Mouse (Mus musculus): ENCODE results near the gene Zfp964. TPM values are rescaled to one million over a fixed set of nuclear protein-coding genes. Genes with fewer than 3 reads are reported as not detected.
"Not testable (repeated sequence)": the region's sequence is repeated elsewhere in the genome, so short reads cannot be mapped to it uniquely, and the experiment has no call there.

Gene Zfp964
- polyA plus RNA-seq (2014; fragmentation: Nextera tagmentation; extraction: Ambion mirVana): 2.0 and 2.2 TPM in 2 replicates

DNA sequence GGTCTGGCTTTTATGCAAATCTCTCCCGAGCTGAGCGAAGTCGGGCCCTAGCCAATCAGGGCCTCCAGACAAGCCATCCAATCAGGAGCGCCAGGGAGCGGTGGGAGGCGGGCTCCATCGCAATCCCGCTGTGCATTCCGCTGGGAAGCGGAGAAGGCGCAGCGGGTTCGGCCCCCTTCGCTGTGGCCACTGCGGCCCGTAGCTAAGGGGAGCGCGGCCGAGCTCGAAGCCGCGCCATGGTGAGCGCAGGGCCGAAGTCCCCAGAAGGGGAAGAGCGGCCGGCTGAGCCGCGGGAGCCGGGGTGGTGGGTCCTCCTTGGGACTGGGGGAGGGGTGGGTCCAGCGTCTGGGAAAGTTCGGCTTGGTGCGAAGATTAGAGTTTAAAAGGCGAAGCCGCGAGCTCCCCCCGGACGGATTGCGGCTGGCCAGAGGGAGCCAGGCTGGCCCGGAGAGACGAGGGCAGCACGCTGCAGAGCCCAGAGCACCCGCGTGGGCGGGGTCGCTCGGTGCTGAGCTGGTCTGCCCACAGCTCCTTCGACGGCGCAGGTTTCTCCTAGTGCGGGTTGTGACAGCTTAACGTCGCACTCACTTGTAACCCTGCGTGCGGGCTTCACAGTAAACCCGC is at the start of gene Zfp964:
TSS of gene Zfp964 (plus strand) at position 122 of the 624 bp plus-strand sequence.
- peak; percentile 97 for DNase-seq (ENCODE audit: low spot score)
- peak; percentile 99 for ATAC-seq (replicated peaks; ENCODE audit: insufficient number of reproducible peaks, low FRiP score, low TSS enrichment, low read depth)
- no peaks in the 10 kb centered on the region for H3K36me3 ChIP-seq (replicated peaks; ENCODE audit: control insufficient read depth, insufficient read depth, low read depth, low read length)

DNA sequence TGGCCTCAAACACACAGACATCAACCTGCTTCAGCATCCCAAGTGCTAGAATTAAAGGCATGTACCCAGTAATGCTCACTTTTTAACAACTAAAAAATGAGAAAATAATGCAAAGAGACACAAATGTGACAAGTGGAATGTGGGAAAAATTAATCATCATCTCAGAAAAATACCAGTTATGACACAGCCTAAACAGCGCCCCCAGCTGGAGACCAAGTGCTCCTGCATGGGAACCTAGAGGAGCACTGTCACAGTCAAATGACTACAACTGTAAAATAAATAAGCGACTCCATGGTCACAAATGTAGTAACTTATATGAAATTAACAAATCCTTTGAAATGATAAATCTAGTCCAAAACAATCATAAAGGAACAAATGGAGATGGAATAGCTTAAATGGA is 39.6 kb upstream of the Zfp964 start:
- Histone ChIP-seq H3K36me3 (replicated peaks; ENCODE audit: control insufficient read depth, insufficient read depth, low read depth, low read length) (peaks cover 5% of the 10 kb centered on the region), H3K27me3 (ENCODE audit: control insufficient read depth, insufficient read depth, low read length) (no peaks in the 10 kb centered on the region), H3K4me3 (ENCODE audit: low read depth, low read length) (no peak overlapping the region), H3K9me3 (replicated peaks; ENCODE audit: control insufficient read depth, low read length) (no peaks in the 10 kb centered on the region), H3K9ac (replicated peaks; ENCODE audit: low read length) (no peak overlapping the region), H3K4me2 (ENCODE audit: low read depth, low read length) (no peak overlapping the region), H3K27ac (replicated peaks; ENCODE audit: low read depth, low read length) (no peak overlapping the region), H3K4me1 (ENCODE audit: control insufficient read depth, insufficient read depth, low read length) (no peaks in the 10 kb centered on the region)
- DNase-seq (ENCODE audit: low spot score): no peak
- ATAC-seq (replicated peaks; ENCODE audit: insufficient number of reproducible peaks, low FRiP score, low TSS enrichment, low read depth): no peak
- 64% methylated on average over 2 of the region's 2 CpGs for WGBS

More for the DNA sequence above, at the start of gene Zfp964:
- Histone ChIP-seq H3K9ac (replicated peaks; ENCODE audit: low read length) (peak within 1 kb of the TSS; percentile 66), H3K9me3 (replicated peaks; ENCODE audit: control insufficient read depth, low read length) (no peaks in the 10 kb centered on the region), H3K4me3 (ENCODE audit: low read depth, low read length) (peak within 1 kb of the TSS; percentile 51), H3K4me1 (ENCODE audit: control insufficient read depth, insufficient read depth, low read length) (no peaks in the 10 kb centered on the region), H3K27ac (replicated peaks; ENCODE audit: low read depth, low read length) (peak within 1 kb of the TSS; percentile 52), H3K27me3 (ENCODE audit: control insufficient read depth, insufficient read depth, low read length) (no peaks in the 10 kb centered on the region), H3K4me2 (ENCODE audit: low read depth, low read length) (peak within 1 kb of the TSS; percentile 92)
- under 1% methylated on average over 54 of the region's 55 CpGs for WGBS

DNA sequence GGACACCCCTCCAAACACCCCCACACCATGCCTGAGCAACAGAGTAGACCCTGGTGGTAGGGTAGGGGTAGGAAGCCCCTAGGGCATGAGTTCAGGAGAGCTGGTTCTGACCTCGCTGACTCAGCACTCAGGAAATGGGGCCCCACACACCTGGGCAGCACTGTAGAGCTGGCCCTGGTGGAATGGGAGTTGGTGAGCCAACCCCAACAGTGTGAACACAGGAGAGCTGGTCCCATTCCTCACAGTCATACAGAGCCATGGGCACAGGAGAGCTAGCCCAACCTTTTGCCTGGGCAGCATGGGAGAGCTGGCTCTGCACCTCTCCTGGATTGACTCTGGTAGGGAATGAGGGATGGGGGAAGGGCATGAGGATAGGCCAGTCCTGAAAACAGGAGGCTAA is 36.2 kb upstream of the Zfp964 start:
- Histone ChIP-seq H3K27me3 (ENCODE audit: control insufficient read depth, insufficient read depth, low read length) (no peaks in the 10 kb centered on the region), H3K4me2 (ENCODE audit: low read depth, low read length) (no peak overlapping the region), H3K4me1 (ENCODE audit: control insufficient read depth, insufficient read depth, low read length) (no peaks in the 10 kb centered on the region), H3K27ac (replicated peaks; ENCODE audit: low read depth, low read length) (no peak overlapping the region), H3K4me3 (ENCODE audit: low read depth, low read length) (no peak overlapping the region), H3K9me3 (replicated peaks; ENCODE audit: control insufficient read depth, low read length) (no peaks in the 10 kb centered on the region), H3K9ac (replicated peaks; ENCODE audit: low read length) (no peak overlapping the region), H3K36me3 (replicated peaks; ENCODE audit: control insufficient read depth, insufficient read depth, low read depth, low read length) (peaks cover 2% of the 10 kb centered on the region)
- 0 out of 2 replicates have a peak, but pooled peaks have one; percentile 25 for ATAC-seq (replicated peaks; ENCODE audit: insufficient number of reproducible peaks, low FRiP score, low TSS enrichment, low read depth)
- WGBS: 87% methylated on average over 1 of the region's 1 CpGs
- DNase-seq (ENCODE audit: low spot score): no peak

DNA sequence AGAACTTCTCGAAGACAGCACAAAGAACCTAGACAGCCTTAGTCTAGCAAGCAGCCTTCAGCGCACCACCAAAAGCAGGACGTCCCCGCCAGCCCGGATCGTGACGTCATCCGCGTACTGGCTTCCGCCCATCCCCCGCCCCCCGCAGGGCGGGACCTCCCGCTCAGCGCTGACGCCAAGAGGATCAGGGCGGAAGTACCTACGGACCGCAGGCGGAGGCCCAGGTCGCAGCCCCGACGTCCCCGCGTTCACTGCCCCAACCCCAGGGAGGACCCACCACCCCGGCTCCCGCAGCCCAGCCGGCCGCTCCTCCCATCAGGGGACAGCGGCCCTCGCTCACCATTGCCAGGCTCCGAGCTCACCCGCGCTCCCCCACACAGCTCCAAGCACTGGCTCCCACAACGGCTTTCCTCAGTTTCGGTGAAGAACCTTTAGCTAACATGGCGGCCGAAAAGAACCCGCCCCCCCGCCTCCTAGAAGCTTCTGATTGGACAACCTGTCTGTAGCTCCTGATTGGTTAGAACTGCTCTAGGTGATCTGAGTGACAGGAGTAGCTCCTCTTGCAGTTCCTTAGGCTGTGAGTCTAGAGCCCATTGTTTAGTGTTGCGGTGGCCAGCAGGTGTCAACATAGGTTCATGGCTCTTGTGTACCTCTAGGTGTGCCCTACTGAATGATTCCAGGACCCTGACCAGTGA is 29.0 kb upstream of the Zfp964 start, which contains the start of gene Zfp868:
TSS of gene Zfp868 (minus strand) at position 454 of the 695 bp plus-strand sequence.
- H3K36me3 ChIP-seq (replicated peaks; ENCODE audit: control insufficient read depth, insufficient read depth, low read depth, low read length): no peaks in the 10 kb centered on the region
- no peaks in the 10 kb centered on the region for H3K27me3 ChIP-seq (ENCODE audit: control insufficient read depth, insufficient read depth, low read length)
- H3K4me3 ChIP-seq (ENCODE audit: low read depth, low read length): peak within 1 kb of the TSS; percentile 73
- H3K9ac ChIP-seq (replicated peaks; ENCODE audit: low read length): peak within 1 kb of the TSS; percentile 94
- H3K27ac ChIP-seq (replicated peaks; ENCODE audit: low read depth, low read length): peak within 1 kb of the TSS; percentile 84
- no peaks in the 10 kb centered on the region for H3K9me3 ChIP-seq (replicated peaks; ENCODE audit: control insufficient read depth, low read length)
- DNase-seq (ENCODE audit: low spot score): peak; percentile 98
- H3K4me1 ChIP-seq (ENCODE audit: control insufficient read depth, insufficient read depth, low read length): no peaks in the 10 kb centered on the region
- ATAC-seq (replicated peaks; ENCODE audit: insufficient number of reproducible peaks, low FRiP score, low TSS enrichment, low read depth): peak; percentile 100
- under 1% methylated on average over 38 of the region's 41 CpGs for WGBS
- H3K4me2 ChIP-seq (ENCODE audit: low read depth, low read length): peak within 1 kb of the TSS; percentile 43

DNA sequence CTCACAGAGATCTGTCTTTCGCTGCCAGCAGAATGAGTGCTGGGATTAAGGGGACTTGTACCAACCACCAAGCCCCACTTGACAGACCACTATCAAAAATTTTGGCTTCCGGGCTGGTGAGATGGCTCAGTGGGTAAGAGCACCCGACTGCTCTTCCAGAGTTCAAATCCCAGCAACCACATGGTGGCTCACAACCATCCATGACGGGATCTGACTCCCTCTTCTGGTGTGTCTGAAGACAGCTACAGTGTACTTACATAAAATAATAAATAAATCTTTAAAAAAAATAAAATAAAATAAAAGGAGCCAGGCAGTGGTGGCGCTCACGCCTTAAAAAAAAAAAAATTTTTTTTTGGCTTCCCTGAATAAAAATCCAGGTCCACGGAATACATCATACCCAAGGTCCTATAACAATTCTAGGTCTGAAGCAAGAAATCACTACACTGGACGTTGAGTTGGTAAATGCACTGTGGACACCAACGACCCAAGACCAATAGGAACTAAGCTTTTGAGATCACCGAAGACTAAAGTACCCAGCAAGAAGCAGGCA is 396 bp upstream of the Zfp964 start:
- Histone ChIP-seq H3K4me3 (ENCODE audit: low read depth, low read length) (peak overlapping the region; percentile 51), H3K4me1 (ENCODE audit: control insufficient read depth, insufficient read depth, low read length) (no peaks in the 10 kb centered on the region), H3K27ac (replicated peaks; ENCODE audit: low read depth, low read length) (0 out of 2 replicates have a peak overlapping the region, but pooled peaks have one; percentile 52), H3K27me3 (ENCODE audit: control insufficient read depth, insufficient read depth, low read length) (no peaks in the 10 kb centered on the region), H3K9ac (replicated peaks; ENCODE audit: low read length) (no peak overlapping the region), H3K36me3 (replicated peaks; ENCODE audit: control insufficient read depth, insufficient read depth, low read depth, low read length) (no peaks in the 10 kb centered on the region), H3K9me3 (replicated peaks; ENCODE audit: control insufficient read depth, low read length) (no peaks in the 10 kb centered on the region), H3K4me2 (ENCODE audit: low read depth, low read length) (peak overlapping the region; percentile 92)
- DNase-seq (ENCODE audit: low spot score) (peak; percentile 1), ATAC-seq (replicated peaks; ENCODE audit: insufficient number of reproducible peaks, low FRiP score, low TSS enrichment, low read depth) (no peak)
- WGBS: 45% methylated on average over 10 of the region's 10 CpGs

DNA sequence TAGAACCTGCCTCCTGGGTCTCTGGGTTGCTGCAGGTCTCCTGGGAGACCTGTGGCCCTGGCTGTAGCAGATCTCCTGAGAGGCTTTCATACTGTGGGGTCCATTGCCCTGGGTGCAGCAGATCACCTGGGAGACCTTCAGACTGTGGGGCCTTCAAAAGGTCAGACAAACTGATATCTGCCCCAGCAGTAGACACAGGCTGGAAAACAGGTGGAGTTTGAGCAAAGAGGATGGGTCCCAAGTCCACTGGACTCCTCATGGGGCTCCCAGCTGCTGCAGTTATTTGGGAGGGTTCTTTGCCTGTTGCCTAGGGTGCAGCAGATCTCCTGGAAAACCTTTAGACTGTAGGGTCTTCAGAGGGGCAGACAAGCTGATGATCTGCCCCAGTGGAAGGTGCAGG is 7.0 kb downstream of the Zfp964 start:
- no peaks in the 10 kb centered on the region for H3K4me1 ChIP-seq (ENCODE audit: control insufficient read depth, insufficient read depth, low read length)
- H3K4me3 ChIP-seq (ENCODE audit: low read depth, low read length): no peak overlapping the region
- DNase-seq (ENCODE audit: low spot score) (no peak), ATAC-seq (replicated peaks; ENCODE audit: insufficient number of reproducible peaks, low FRiP score, low TSS enrichment, low read depth) (no peak)
- no peaks in the 10 kb centered on the region; the same call in 1 of the 2 replicates for H3K36me3 ChIP-seq (replicated peaks; ENCODE audit: control insufficient read depth, insufficient read depth, low read depth, low read length)
- H3K9ac ChIP-seq (replicated peaks; ENCODE audit: low read length): no peak overlapping the region
- no peak overlapping the region for H3K27ac ChIP-seq (replicated peaks; ENCODE audit: low read depth, low read length)
- no peaks in the 10 kb centered on the region for H3K9me3 ChIP-seq (replicated peaks; ENCODE audit: control insufficient read depth, low read length)
- no peak overlapping the region for H3K4me2 ChIP-seq (ENCODE audit: low read depth, low read length)
- H3K27me3 ChIP-seq (ENCODE audit: control insufficient read depth, insufficient read depth, low read length): no peaks in the 10 kb centered on the region

DNA sequence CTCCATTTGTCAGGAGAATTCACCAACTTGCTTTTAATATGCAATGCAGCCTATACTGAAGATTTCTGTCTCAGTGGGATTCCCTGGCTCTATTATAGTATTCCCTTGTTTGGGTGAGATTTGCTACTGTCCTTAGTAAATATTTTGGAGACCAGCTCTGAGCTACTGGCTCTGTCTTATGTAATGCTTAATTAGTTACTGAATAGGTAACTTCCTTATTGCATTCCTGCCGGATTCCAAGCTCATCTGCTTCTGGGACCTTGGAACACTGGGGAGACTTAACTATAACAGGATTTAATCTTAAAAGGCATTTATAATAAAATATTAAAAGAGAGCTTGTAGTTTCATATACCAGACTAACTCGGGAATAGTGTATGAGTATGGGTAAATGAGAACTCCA is 10.8 kb downstream of the Zfp964 start:
- not testable (repeated sequence) for DNase-seq (ENCODE audit: low spot score); H3K4me3 ChIP-seq (ENCODE audit: low read depth, low read length); H3K9ac ChIP-seq (replicated peaks; ENCODE audit: low read length); H3K4me2 ChIP-seq (ENCODE audit: low read depth, low read length); H3K36me3 ChIP-seq (replicated peaks; ENCODE audit: control insufficient read depth, insufficient read depth, low read depth, low read length); H3K9me3 ChIP-seq (replicated peaks; ENCODE audit: control insufficient read depth, low read length); H3K27me3 ChIP-seq (ENCODE audit: control insufficient read depth, insufficient read depth, low read length); H3K4me1 ChIP-seq (ENCODE audit: control insufficient read depth, insufficient read depth, low read length); ATAC-seq (replicated peaks; ENCODE audit: insufficient number of reproducible peaks, low FRiP score, low TSS enrichment, low read depth); H3K27ac ChIP-seq (replicated peaks; ENCODE audit: low read depth, low read length)
- WGBS: 80% methylated on average over 2 of the region's 2 CpGs

DNA sequence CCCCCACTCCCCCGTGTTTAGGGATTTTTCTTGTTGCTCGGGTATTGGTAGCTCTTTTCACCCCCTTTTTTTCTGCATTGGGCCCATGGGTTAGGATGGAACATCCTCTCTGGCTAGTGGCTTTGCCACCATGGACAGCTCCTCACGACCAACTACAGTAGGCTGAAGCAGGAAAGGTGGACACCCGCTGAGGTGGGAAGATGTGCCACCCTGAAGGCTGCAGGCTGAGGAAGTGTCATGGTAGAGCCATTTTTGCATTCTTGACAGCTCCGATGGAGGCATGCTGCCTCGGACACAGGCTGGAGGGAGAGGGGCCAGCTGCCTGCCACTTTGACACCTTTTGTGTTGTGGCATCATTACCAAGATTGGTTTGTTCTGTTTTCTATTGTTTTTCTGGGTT is 47.5 kb downstream of the Zfp964 start:
- no peak overlapping the region for H3K27ac ChIP-seq (replicated peaks; ENCODE audit: low read depth, low read length)
- 75% methylated on average over 6 of the region's 6 CpGs for WGBS
- no peak overlapping the region for H3K4me2 ChIP-seq (ENCODE audit: low read depth, low read length)
- H3K36me3 ChIP-seq (replicated peaks; ENCODE audit: control insufficient read depth, insufficient read depth, low read depth, low read length): peaks cover 14% of the 10 kb centered on the region
- H3K27me3 ChIP-seq (ENCODE audit: control insufficient read depth, insufficient read depth, low read length): no peaks in the 10 kb centered on the region
- ATAC-seq (replicated peaks; ENCODE audit: insufficient number of reproducible peaks, low FRiP score, low TSS enrichment, low read depth) (no peak), DNase-seq (ENCODE audit: low spot score) (no peak)
- no peaks in the 10 kb centered on the region for H3K4me1 ChIP-seq (ENCODE audit: control insufficient read depth, insufficient read depth, low read length)
- no peak overlapping the region for H3K9ac ChIP-seq (replicated peaks; ENCODE audit: low read length)
- H3K9me3 ChIP-seq (replicated peaks; ENCODE audit: control insufficient read depth, low read length): no peaks in the 10 kb centered on the region
- no peak overlapping the region for H3K4me3 ChIP-seq (ENCODE audit: low read depth, low read length)
